Mouse (Mus musculus) megakaryocyte, embryonic 14.5 days (primary cell): ENCODE data around the gene Cnot11.

Source experiments
- FLI1 ChIP-seq: IDR thresholded peaks from 2 replicates; pipeline ENCODE4 v1.6.1; 2012; ENCODE audit warnings: low read length, inconsistent platforms, mixed read lengths
- GATA1 ChIP-seq: IDR thresholded peaks from 3 replicates; pipeline ENCODE4 v1.6.1; 2012; ENCODE audit warnings: mixed read lengths, low read length, inconsistent platforms, borderline replicate concordance

DNA sequence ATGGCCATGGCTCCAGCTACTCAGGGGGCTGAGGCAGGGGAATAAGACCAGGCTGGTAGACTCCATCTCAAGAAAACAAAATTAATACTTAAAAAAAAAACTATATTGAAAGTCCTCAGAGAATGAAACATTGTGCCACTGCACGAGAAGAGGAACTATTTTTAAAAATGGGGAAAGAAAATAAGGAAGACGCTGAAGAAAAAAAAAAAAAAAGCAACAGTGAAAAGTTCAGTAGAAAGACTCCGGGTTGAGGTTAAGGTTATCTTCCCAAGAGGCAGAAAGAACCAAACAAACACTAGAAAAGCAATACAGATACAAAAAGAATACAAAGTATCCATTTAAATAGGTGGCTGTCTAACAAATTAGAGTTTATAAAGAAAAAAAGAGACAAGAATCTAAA lies 41.1 kb upstream of the Cnot11 start:
- TF ChIP-seq GATA1 (no peak), FLI1 (no peak)
